In the genomic region with DNA sequence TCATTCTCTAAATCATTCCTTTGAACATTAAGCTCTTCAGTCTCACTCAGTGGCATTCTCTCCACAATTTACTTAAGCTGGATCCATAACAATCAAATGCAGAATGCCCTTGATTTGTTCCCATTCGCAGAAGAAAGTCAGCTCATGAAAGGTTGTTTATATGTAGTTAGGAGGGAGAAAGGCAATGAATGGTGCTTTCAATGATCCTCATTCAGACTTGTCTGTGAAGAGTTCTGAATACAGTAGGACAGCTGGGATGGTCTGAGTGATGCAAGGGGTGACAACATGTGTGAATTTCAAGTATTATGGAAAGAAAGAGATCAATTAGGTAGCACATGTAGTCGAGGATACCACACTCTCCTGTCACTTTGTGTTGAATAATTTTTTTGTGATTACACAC, we compare ENCODE assay signal across 29 mouse cellular contexts.
A peak's percentile ranks its signal among the peaks of the same experiment; 100 is the strongest.
DNase-seq lines count a peak whose midpoint lies in the region; ATAC-seq and TF ChIP-seq lines count a peak whose summit lies in the region.
"Had no signal": no experiment of that assay in that cellular context is flagged by ENCODE, and none has a peak within 500 bp of the region (broad histone marks: within the 10 kb centered on the region; RNA-seq: fewer than 3 reads in every experiment).

No protein-coding gene starts in this region.

- H3K4me3 ChIP-seq in midbrain, embryonic 12.5 days: no peak overlapping the region
- no peak overlapping the region for H3K4me3 ChIP-seq in midbrain, embryonic 14.5 days (replicated peaks; ENCODE audit: low read depth, low read length)
- H3K4me3 ChIP-seq in forebrain, embryonic 15.5 days: no peak overlapping the region
- H3K4me3 ChIP-seq: embryonic facial prominence, embryonic 10.5 days; embryonic facial prominence, embryonic 13.5 days; erythroblast, embryonic 14.5 days; gastrocnemius, adult 2 months; heart, embryonic 15.5 days; hindbrain, embryonic 10.5 days; hindbrain, embryonic 13.5 days had no signal

- no peak overlapping the region for H3K27ac ChIP-seq in midbrain, embryonic 12.5 days (replicated peaks)
- H3K27ac ChIP-seq in midbrain, embryonic 14.5 days (replicated peaks; ENCODE audit: low read depth, low read length): no peak overlapping the region
- no peak overlapping the region for H3K27ac ChIP-seq in forebrain, embryonic 15.5 days (replicated peaks)
- H3K27ac ChIP-seq: embryonic facial prominence, embryonic 10.5 days; embryonic facial prominence, embryonic 13.5 days; gastrocnemius, adult 2 months; heart, embryonic 15.5 days; hindbrain, embryonic 10.5 days; hindbrain, embryonic 13.5 days had no signal

- WGBS in midbrain, embryonic 12.5 days: 53% methylated on average over 2 of the region's 2 CpGs
- 30% methylated on average over 2 of the region's 2 CpGs for WGBS in midbrain, embryonic 14.5 days
- 17% methylated on average over 2 of the region's 2 CpGs for WGBS in forebrain, embryonic 15.5 days

- H3K36me3 ChIP-seq in midbrain, embryonic 12.5 days: no peaks in the 10 kb centered on the region
- H3K36me3 ChIP-seq in midbrain, embryonic 14.5 days (ENCODE audit: control insufficient read depth, insufficient read depth, low read length): no peaks in the 10 kb centered on the region
- no peaks in the 10 kb centered on the region for H3K36me3 ChIP-seq in forebrain, embryonic 15.5 days
- H3K36me3 ChIP-seq: embryonic facial prominence, embryonic 10.5 days; embryonic facial prominence, embryonic 13.5 days; heart, embryonic 15.5 days; hindbrain, embryonic 10.5 days; hindbrain, embryonic 13.5 days had no signal

- peak; percentile 31; the same call in 1 of the 2 replicates for ATAC-seq in midbrain, embryonic 12.5 days (ENCODE audit: low FRiP score, low read depth)
- no peak for ATAC-seq in midbrain, embryonic 14.5 days (ENCODE audit: low FRiP score, low TSS enrichment)
- peak; percentile 51; the same call in 1 of the 2 replicates for ATAC-seq in forebrain, embryonic 15.5 days (replicated peaks)
- ATAC-seq in inflammation-experienced regulatory T-cells, adult 6 months: no peak
- ATAC-seq: activated CD4-positive, CD25-positive, alpha-beta regulatory T cell, adult 4 months; CD4-positive, CD25-positive, alpha-beta regulatory T cell, adult 4 months; hindbrain, embryonic 16.5 days; intestine, embryonic 16.5 days had no signal

- no peak overlapping the region for H3K4me2 ChIP-seq in midbrain, embryonic 12.5 days (replicated peaks)
- no peak overlapping the region for H3K4me2 ChIP-seq in midbrain, embryonic 14.5 days (ENCODE audit: low read length)
- H3K4me2 ChIP-seq in forebrain, embryonic 15.5 days (replicated peaks): no peak overlapping the region
- H3K4me2 ChIP-seq: embryonic facial prominence, embryonic 13.5 days; heart, embryonic 11.5 days; heart, embryonic 15.5 days; hindbrain, embryonic 13.5 days had no signal

- no peaks in the 10 kb centered on the region for H3K9me3 ChIP-seq in midbrain, embryonic 12.5 days
- no peaks in the 10 kb centered on the region for H3K9me3 ChIP-seq in midbrain, embryonic 14.5 days (ENCODE audit: control insufficient read depth, low read length)
- H3K9me3 ChIP-seq in forebrain, embryonic 15.5 days: no peaks in the 10 kb centered on the region
- H3K9me3 ChIP-seq: embryonic facial prominence, embryonic 10.5 days; embryonic facial prominence, embryonic 13.5 days; heart, embryonic 15.5 days; hindbrain, embryonic 10.5 days; hindbrain, embryonic 13.5 days had no signal

- H3K27me3 ChIP-seq in midbrain, embryonic 12.5 days: no peaks in the 10 kb centered on the region
- H3K27me3 ChIP-seq in midbrain, embryonic 14.5 days (ENCODE audit: control insufficient read depth, insufficient read depth, low read length): no peaks in the 10 kb centered on the region
- no peaks in the 10 kb centered on the region for H3K27me3 ChIP-seq in forebrain, embryonic 15.5 days
- H3K27me3 ChIP-seq: embryonic facial prominence, embryonic 13.5 days; heart, embryonic 15.5 days; hindbrain, embryonic 13.5 days had no signal

- H3K9ac ChIP-seq in midbrain, embryonic 12.5 days (replicated peaks): no peak overlapping the region
- no peak overlapping the region for H3K9ac ChIP-seq in midbrain, embryonic 14.5 days (replicated peaks; ENCODE audit: low read length)
- H3K9ac ChIP-seq in forebrain, embryonic 15.5 days (replicated peaks): no peak overlapping the region
- H3K9ac ChIP-seq: embryonic facial prominence, embryonic 13.5 days; heart, embryonic 15.5 days; hindbrain, embryonic 13.5 days had no signal

- no peak for TF ChIP-seq CTCF in brain, embryonic 14.5 days (IDR thresholded peaks at IDR 0.05; ENCODE audit: borderline replicate concordance, extremely low read depth, insufficient read depth, insufficient read length)

- H3K4me1 ChIP-seq in midbrain, embryonic 12.5 days: no peaks in the 10 kb centered on the region
- H3K4me1 ChIP-seq in midbrain, embryonic 14.5 days (ENCODE audit: control insufficient read depth, insufficient read depth, low read length): no peaks in the 10 kb centered on the region
- 0 out of 2 replicates have a peak, but pooled peaks cover 4% of the 10 kb centered on the region for H3K4me1 ChIP-seq in forebrain, embryonic 15.5 days
- H3K4me1 ChIP-seq: embryonic facial prominence, embryonic 10.5 days; heart, embryonic 15.5 days; hindbrain, embryonic 10.5 days; hindbrain, embryonic 13.5 days had no signal

- no peak for DNase-seq in midbrain, embryonic 14.5 days
- DNase-seq in brain, embryonic 14.5 days (ENCODE audit: low read depth): peak; percentile 69
- no peak for DNase-seq in ovary, postnatal 10 days (ENCODE audit: low spot score)
- DNase-seq: adrenal gland, adult 8-10 months; adrenal gland, postnatal 25 days; cerebellum, adult 18-20 months; cerebellum, postnatal 10 days; cerebellum, postnatal 36 days; embryo, embryonic 11 days; gastrocnemius, adult 2 months; gastrocnemius, postnatal 14 days; heart, adult 11 months; heart, postnatal 10 days; heart, postnatal 36 days; kidney, adult 18-20 months had no signal

- TF ChIP-seq POLR2A in brain, embryonic 14.5 days (IDR thresholded peaks at IDR 0.05; ENCODE audit: borderline replicate concordance, extremely low read depth, insufficient read depth, insufficient read length, poor library complexity, severe bottlenecking): no peak

Comparison
In these comparisons a context has a peak if more than half of its experiments do, and no peak if none do; other contexts are left out.
1. ATAC-seq: peak in midbrain, embryonic 12.5 days (single experiment) and forebrain, embryonic 15.5 days (single experiment); none in midbrain, embryonic 14.5 days (single experiment) and inflammation-experienced regulatory T-cells, adult 6 months (single experiment).